Mouse (Mus musculus) heart, postnatal 14 days (tissue): ENCODE results near the gene Man1c1. TPM values are rescaled to one million over a fixed set of nuclear protein-coding genes. Genes with fewer than 3 reads are reported as not detected.

Experiments
- DNase-seq, 2 experiments: peaks; one replicate each; pipeline ENCODE4 v3.0.0; 2021 to 2022
- intact Hi-C: fragments of 180-260 bp; cut with DNase I; formaldehyde crosslinking; loops from one replicate; pipeline ENCODE4 v1.15.1; 2025
- total RNA-seq, 2 experiments: library from RNA; stranded (reverse); gene quantifications; 2 replicates each; pipeline ENCODE4 v1.2.3; 2021

Gene Man1c1
- total RNA-seq, 2 experiments from 2014 or later = 25.1 to 25.8 TPM

- intact Hi-C loops = no loop called here
- DNase-seq = no peak
Observed at GRCm38 (mm10) chr4:134645042-134645948, 58.8 kb downstream of the Man1c1 start.

- DNase-seq = no peak
- intact Hi-C loops = no loop called here
Observed at GRCm38 (mm10) chr4:134644410-134644809, 59.7 kb downstream of the Man1c1 start.

- intact Hi-C loops = no loop called here
- DNase-seq = no peak
Observed at GRCm38 (mm10) chr4:134641711-134642516, 62.2 kb downstream of the Man1c1 start.

- intact Hi-C loops = no loop called here
- no peak for DNase-seq
Observed at GRCm38 (mm10) chr4:134639325-134639724, 64.8 kb downstream of the Man1c1 start.

- intact Hi-C loops = no loop called here
- peak; percentile 33 to 62 for DNase-seq
Observed at GRCm38 (mm10) chr4:134638111-134638550, 66.0 kb downstream of the Man1c1 start.

- no peak for DNase-seq
- intact Hi-C loops = no loop called here
Observed at GRCm38 (mm10) chr4:134636406-134636805, 67.7 kb downstream of the Man1c1 start.

GRCm38 (mm10) chr4:134634001-134634400 lies 70.1 kb downstream of the Man1c1 start:
- intact Hi-C loops = no loop called here
- DNase-seq = no peak

- peak; percentile 78 to 80 for DNase-seq
- intact Hi-C loops = loop anchor here (2.0 kb wide), 1 partner anchor 71 kb away; no protein-coding TSS in a partner anchor
Observed at GRCm38 (mm10) chr4:134632131-134632711, 71.9 kb downstream of the Man1c1 start.

GRCm38 (mm10) chr4:134631471-134632130 lies 72.5 kb downstream of the Man1c1 start:
- DNase-seq = peak; percentile 31 to 40
- intact Hi-C loops = loop anchor here (2.0 kb wide), 1 partner anchor 71 kb away; no protein-coding TSS in a partner anchor

GRCm38 (mm10) chr4:134628575-134629384 lies 75.3 kb downstream of the Man1c1 start:
- DNase-seq = peak; percentile 52 to 59
- intact Hi-C loops = no loop called here

GRCm38 (mm10) chr4:134628058-134628457 lies 76.0 kb downstream of the Man1c1 start:
- intact Hi-C loops = no loop called here

GRCm38 (mm10) chr4:134626883-134627282 lies 77.2 kb downstream of the Man1c1 start:
- intact Hi-C loops = no loop called here
- DNase-seq = no peak

More at GRCm38 (mm10) chr4:134628058-134628457, 76.0 kb downstream of the Man1c1 start:
- DNase-seq = peak; percentile 48 to 63

- intact Hi-C loops = no loop called here
- peak in 1 of 2 experiments; percentile 29 for DNase-seq
Observed at GRCm38 (mm10) chr4:134626350-134626749, 77.7 kb downstream of the Man1c1 start.

GRCm38 (mm10) chr4:134624109-134624862 lies 79.8 kb downstream of the Man1c1 start:
- peak; percentile 70 for DNase-seq
- intact Hi-C loops = no loop called here

GRCm38 (mm10) chr4:134621695-134622094 lies 82.4 kb downstream of the Man1c1 start:
- intact Hi-C loops = no loop called here
- DNase-seq = no peak

GRCm38 (mm10) chr4:134620246-134620645 lies 83.8 kb downstream of the Man1c1 start:
- intact Hi-C loops = no loop called here
- DNase-seq = no peak

- DNase-seq = no peak
- intact Hi-C loops = no loop called here
Observed at GRCm38 (mm10) chr4:134619489-134619870, 84.6 kb downstream of the Man1c1 start.

- DNase-seq = no peak
- intact Hi-C loops = no loop called here
Observed at GRCm38 (mm10) chr4:134618810-134619488, 85.1 kb downstream of the Man1c1 start.
